Mouse (Mus musculus) retina, embryonic 14.5 days (tissue): Measurements from ENCODE around the gene Olfr630.
"Not testable (repeated sequence)": the region's sequence is repeated elsewhere in the genome, so short reads cannot be mapped to it uniquely, and the experiment has no call there.

Source experiments
- DNase-seq: peaks from one replicate; pipeline ENCODE4 v3.0.0-alpha.2; 2015; ENCODE audit warnings: low spot score

Gene Olfr630

DNA sequence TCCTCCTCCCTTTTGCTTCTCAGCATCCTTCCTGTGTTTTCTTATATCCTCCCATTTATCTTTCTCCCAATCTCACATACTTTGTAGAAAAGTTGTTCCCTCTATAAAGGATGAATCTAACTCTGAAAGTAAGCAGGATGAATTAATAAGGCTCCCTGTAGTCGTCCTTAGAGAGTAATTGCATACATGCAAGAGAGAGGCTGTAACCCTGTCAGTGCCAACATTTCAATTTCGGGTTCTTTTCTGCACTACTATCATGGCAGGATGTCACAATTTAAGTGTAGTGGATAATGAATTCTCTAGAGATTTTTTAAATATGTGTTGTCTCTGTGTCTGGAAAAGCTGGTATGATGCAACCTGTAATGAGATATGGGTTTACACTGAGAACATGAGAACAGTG, at the start of gene Olfr630:
TSS of gene Olfr630 (minus strand) at position 101 of the 400 bp plus-strand sequence.
- no peak for DNase-seq

DNA sequence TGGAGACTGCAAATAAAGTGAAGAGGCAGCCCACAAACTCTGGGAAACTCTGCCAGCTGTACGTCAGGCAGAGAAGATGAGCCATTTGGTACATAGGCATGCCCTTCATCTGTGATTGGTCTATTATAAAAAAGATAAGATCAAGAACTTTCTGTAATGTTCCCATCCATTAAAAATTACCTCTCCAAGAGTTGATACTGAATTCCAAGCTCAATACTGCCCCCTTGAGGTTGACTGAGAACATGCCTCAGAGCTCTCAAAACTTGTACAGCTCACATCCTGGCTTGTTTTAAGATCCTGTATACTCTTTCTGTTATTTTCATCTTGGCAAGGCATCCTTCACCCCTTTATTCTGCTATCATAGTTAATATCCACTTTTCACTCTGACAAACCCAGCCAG, 49.7 kb upstream of the Olfr630 start:
- DNase-seq: peak; percentile 69

DNA sequence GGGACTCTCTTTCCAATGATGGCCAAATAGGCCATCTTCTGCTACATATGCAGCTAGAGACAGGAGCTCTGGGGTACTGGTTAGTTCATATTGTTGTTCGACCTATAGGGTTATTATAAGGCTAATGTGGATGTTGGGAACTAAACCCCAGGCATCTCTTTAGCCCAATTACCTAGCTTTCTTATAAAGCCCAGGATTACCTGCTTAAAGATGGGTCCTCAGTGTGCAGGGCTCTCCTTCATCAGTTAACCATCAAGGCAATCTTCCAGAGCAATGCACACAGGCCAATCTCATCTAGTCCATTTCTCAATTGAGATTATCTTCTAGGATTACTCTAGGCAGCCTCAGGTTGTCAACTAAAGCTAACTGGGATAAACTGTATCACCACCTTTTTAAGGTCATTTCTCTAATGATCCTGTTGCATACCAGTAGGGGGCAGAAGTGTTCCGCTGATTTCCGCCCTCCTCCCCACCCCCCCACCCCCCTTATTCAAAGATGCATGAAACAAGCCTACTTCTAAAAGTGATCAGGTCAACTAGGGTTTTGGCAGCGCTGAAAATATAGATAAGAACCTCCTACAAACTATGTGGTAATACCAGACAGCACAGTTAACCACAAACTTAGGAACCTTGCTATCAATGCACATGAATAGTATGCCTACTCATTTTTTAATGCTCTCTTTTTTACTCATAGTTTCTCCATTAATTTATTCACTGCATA, 35.7 kb upstream of the Olfr630 start:
- DNase-seq: no peak

DNA sequence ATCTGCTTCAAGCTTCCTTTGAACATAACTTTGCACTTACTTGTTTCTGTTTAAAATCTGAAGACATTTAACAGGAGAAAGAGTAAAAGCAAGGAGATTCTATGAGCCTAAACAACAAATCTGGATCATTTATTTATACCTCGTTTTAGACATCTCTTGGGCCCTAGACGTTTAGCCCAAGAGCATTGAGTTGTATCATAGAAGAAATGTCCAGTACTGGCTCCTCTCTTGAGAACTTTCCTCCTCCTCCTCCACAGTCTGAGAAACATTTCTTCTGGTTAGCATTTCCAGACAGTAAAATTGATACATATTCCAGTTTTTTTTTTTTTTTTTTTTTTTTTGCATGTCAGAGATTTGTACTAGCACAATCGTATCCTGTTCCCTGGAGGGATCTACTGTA, 34.6 kb upstream of the Olfr630 start, which contains the start of gene Olfr67:
TSS of gene Olfr67 (minus strand) at position 101 of the 400 bp plus-strand sequence.
- DNase-seq: no peak

DNA sequence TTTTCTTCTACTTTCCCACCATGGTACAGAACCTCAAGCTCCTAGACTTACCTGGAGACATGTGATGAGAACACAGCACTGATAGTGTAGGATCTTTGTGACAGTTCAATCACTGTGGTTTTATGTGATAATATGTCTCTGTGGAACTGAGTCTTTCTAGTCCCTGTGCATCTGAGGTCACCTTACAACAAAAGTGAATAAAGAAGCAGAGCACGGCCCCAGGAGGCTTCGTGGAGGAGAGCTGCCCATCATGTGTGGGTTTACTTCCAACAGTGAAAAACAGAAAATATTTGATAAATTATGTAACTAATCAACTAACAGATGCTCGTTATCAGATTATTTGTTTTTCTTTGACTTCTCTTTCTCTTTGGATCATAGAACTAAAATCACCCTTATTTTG, 22.5 kb upstream of the Olfr630 start, which contains the start of gene Olfr68:
TSS of gene Olfr68 (minus strand) at position 101 of the 400 bp plus-strand sequence.
- DNase-seq: no peak

DNA sequence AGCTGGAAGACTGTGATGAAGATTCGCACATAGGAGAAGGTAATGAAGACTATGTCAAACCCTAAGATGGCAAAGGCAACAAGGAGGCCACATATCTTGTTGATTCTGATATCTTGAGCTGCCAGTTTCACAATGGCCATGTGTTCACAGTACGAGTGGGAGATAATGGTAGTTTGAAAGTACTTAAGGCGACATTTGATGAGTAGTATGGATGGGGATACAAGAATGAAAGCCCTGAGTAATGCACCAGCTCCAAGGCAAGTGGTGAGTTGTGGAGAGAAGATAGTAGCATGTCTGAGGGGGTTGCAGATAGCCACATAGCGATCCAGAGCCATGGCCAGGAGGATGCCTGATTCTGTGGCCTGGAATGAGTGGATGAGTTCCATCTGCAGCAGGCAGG, 20.5 kb upstream of the Olfr630 start:
- DNase-seq: not testable (repeated sequence)

DNA sequence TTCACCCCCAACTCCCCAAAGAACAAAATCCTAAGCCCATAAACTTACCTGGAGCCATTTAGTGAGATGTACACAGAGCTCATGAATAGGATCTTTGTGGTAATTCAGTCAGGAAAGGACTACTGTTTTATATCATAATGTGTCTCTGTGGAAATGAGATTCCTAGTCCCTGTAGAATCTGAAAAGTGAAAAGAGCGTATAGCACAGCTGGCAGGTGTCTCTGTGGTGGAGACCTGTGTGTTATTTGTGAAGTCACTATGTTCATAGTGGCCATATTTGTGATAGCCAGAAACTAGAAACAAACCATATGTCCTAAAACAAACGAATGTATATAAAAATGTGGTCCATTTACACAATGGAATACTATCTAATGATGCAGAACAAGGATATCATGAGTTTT, 14.4 kb upstream of the Olfr630 start, which contains the start of gene Olfr69:
TSS of gene Olfr69 (minus strand) at position 101 of the 400 bp plus-strand sequence.
- no peak for DNase-seq

DNA sequence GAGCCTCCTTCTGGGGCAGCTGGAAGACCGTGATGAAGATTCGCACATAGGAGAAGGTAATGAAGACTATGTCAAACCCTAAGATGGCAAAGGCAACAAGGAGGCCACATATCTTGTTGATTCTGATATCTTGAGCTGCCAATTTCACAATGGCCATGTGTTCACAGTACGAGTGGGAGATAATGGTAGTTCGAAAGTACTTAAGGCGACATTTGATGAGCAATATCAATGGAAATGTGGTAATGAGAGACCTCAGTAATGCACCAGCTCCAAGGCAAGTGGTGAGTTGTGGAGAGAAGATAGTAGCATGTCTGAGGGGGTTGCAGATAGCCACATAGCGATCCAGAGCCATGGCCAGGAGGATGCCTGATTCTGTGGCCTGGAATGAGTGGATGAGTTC, 10.6 kb upstream of the Olfr630 start:
- DNase-seq: not testable (repeated sequence)

DNA sequence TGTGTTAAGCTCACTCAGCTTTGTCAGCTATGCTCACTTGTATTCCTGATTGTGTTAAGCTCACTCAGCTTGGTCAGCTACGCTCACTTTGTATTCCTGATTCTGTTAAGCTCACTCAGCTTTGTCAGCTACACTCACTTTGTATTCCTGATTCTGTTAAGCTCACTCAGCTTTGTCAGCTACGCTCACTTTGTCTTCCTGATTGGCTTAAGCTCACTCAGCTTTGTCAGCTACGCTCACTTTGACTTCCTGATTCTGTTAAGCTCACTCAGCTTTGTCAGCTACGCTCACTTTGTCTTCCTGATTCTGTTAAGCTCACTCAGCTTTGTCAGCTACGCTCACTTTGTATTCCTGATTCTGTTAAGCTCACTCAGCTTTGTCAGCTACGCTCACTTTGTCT, 5.1 kb upstream of the Olfr630 start:
- DNase-seq: not testable (repeated sequence)

DNA sequence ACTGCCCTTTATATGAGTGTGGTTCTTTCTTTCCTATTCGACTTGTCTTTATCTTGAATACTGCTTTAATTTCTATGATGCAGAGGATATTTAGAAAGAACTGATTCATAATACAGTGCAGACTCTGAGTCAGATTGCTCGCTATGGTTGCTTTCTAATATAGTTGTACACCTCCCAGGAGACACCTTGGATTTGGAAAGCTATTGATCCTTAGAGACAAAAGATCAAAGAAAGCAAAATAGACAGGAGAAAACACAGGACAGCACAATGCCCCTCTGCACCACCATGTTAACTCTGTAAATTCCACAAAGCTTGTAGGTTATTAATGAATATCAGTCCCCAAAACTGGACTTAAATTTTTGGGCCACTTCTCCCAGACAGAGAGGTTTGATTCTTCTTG, 12.3 kb downstream of the Olfr630 start, which contains the start of gene Olfr629:
TSS of gene Olfr629 (minus strand) at position 101 of the 400 bp plus-strand sequence.
- no peak for DNase-seq

DNA sequence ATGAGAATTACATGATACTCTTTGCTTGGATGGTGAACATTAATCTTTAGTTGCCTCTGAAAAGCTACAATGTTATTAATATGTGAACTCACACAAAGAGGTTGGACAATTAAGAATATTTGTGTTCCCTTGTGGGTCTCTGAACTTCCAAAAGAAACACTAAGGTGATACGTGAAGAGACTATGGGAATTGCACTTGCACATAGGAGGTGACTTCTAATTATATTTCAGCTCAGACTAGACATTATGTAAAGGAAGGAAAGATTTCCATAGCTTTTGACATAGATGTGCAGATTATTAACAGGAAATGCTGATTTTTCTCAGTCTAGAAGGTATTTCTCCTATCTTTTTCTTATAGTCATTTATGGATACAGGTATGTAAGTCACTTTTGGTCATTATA, 27.1 kb downstream of the Olfr630 start, which contains the start of gene Olfr628:
TSS of gene Olfr628 (plus strand) at position 301 of the 400 bp plus-strand sequence.
- no peak for DNase-seq

DNA sequence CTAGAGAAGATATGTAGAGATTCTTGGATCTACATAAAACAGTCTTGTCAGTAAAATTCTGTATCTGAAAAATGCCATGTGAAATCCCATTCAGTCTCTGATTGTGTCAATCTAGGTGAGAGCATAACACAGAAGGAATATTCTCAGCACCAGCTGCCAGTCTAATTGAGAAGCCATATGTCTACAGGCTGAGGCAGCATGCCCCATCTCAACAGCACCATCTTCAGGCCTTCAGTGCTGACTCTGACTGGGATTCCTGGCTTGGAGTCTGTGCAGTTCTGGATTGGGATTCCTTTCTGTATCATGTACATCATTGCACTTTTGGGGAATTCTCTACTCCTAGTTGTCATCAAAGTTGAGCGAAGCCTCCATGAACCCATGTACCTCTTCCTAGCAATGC, 40.7 kb downstream of the Olfr630 start:
- not testable (repeated sequence) for DNase-seq

DNA sequence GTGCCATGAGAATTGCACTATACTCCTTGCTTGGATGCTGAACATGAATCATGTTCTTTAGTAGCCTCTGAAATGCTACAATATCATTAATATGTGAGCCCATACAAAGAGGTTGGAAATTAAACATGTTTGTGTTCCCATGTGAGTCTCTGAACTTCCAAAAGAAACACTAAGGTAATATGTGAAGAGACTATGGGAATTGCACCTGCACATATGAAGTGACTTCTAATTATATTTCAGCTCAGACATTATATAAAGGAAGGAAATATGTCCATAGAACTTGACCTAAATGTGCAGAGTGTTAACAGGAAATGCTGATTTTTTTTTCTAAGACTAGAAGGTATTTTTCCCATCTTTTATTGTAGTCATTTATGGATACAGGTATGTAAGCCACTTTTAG, 42.8 kb downstream of the Olfr630 start, which contains the start of gene Olfr243:
TSS of gene Olfr243 (plus strand) at position 301 of the 400 bp plus-strand sequence.
- no peak for DNase-seq

DNA sequence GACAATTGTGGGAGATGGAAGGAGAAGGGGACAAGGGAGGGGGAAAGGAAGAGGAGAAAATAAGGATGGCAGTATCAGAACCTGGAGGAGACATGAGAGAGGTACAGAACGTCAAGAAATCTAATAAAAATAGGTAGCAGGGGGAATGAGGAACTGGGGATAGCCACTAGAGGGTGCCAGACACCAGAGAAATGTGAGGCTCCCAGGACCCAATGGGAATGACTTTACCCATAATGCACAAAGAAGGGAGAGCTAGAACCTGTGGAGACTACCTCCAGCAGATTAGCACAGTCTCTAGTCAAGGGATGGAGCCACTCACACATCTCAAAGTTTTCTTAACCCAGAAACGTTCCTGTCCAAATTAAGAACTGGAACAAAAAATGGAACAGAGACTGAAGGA, 45.1 kb downstream of the Olfr630 start:
- DNase-seq: no peak
